ENCODE assay signal across 8 mouse cellular contexts in the genomic region with DNA sequence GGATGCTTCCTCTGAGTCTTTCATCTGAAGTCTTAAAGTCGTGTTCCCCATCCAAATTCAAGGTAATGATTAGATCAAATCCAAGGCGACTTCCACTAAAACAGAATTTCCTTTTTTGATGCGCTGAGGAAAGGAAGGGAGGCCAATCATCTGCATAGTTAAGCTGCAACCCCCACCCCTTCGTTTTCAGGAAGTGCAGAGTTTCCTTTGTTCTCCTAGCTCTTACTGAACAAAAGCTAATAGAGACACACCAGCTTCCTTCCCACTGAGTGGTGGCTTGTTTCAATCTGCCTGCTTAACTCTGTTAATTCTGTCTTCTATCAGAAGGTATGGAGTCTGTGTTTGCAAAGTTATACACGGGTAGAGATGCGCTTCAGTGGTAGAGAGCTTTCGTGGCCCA. TPM values are rescaled to one million over a fixed set of nuclear protein-coding genes. Genes with fewer than 3 reads are reported as not detected.
DNase-seq lines count a peak whose midpoint lies in the region; ATAC-seq lines count a peak whose summit lies in the region.

No protein-coding gene starts in this region.

- H3K4me1 ChIP-seq in embryonic facial prominence, embryonic 14.5 days (ENCODE audit: control insufficient read depth, insufficient read depth, low read length) = no peaks in the 10 kb centered on the region
- no peaks in the 10 kb centered on the region for H3K4me1 ChIP-seq in stomach, embryonic 16.5 days (ENCODE audit: control insufficient read depth, insufficient read depth, low read length)

- H3K4me3 ChIP-seq in embryonic facial prominence, embryonic 14.5 days (ENCODE audit: low read depth, low read length) = peak overlapping the region; percentile 54; the same call in 1 of the 2 replicates
- peak overlapping the region; percentile 56 for H3K4me3 ChIP-seq in stomach, embryonic 16.5 days (replicated peaks; ENCODE audit: low read length)

- H3K4me2 ChIP-seq in embryonic facial prominence, embryonic 14.5 days (ENCODE audit: low read depth, low read length) = peak overlapping the region; percentile 95
- H3K4me2 ChIP-seq in stomach, embryonic 16.5 days (ENCODE audit: low read depth, low read length) = 0 out of 2 replicates have a peak overlapping the region, but pooled peaks have one; percentile 76

- no peak for ATAC-seq in embryonic facial prominence, embryonic 14.5 days (ENCODE audit: low read depth)
- no peak for ATAC-seq in stomach, embryonic 16.5 days (ENCODE audit: insufficient read depth, low FRiP score)

- no peaks in the 10 kb centered on the region; the same call in none of the 2 replicates for H3K27me3 ChIP-seq in embryonic facial prominence, embryonic 14.5 days (replicated peaks; ENCODE audit: control insufficient read depth, insufficient read depth, low read length)
- no peaks in the 10 kb centered on the region for H3K27me3 ChIP-seq in stomach, embryonic 16.5 days (ENCODE audit: control insufficient read depth, insufficient read depth, low read length)

- WGBS in embryonic facial prominence, embryonic 14.5 days = 38% methylated on average over 7 of the region's 7 CpGs
- WGBS in stomach, embryonic 16.5 days = 40% methylated on average over 7 of the region's 7 CpGs

- peak; percentile 5 to 12 for DNase-seq in kidney, adult 8-10 months
- DNase-seq in kidney, adult 18-20 months = no peak
- DNase-seq in embryonic facial prominence, embryonic 14.5 days (ENCODE audit: low spot score) = peak; percentile 26
- DNase-seq in kidney, postnatal 25 days = peak; percentile 33 to 42
- no peak for DNase-seq in urinary bladder, postnatal 25 days (ENCODE audit: low spot score)
- no peak for DNase-seq in urinary bladder, postnatal 14 days (ENCODE audit: low spot score)
- no peak for DNase-seq in layer of hippocampus, adult 18-20 months (ENCODE audit: low spot score in 2 of 2)

- H3K9ac ChIP-seq in embryonic facial prominence, embryonic 14.5 days (ENCODE audit: low read depth, low read length) = 0 out of 2 replicates have a peak overlapping the region, but pooled peaks have one; percentile 1
- H3K9ac ChIP-seq in stomach, embryonic 16.5 days (ENCODE audit: low read length) = no peak overlapping the region

- 0 out of 2 replicates have a peak, but pooled peaks cover 2% of the 10 kb centered on the region for H3K36me3 ChIP-seq in embryonic facial prominence, embryonic 14.5 days (ENCODE audit: control insufficient read depth, insufficient read depth, low read length)
- no peaks in the 10 kb centered on the region for H3K36me3 ChIP-seq in stomach, embryonic 16.5 days (ENCODE audit: control insufficient read depth, insufficient read depth, low read length)

- no peaks in the 10 kb centered on the region for H3K9me3 ChIP-seq in embryonic facial prominence, embryonic 14.5 days (ENCODE audit: control insufficient read depth, low read length)
- H3K9me3 ChIP-seq in stomach, embryonic 16.5 days (replicated peaks; ENCODE audit: control insufficient read depth, low read length) = no peaks in the 10 kb centered on the region

- peak overlapping the region; percentile 18; the same call in 1 of the 2 replicates for H3K27ac ChIP-seq in embryonic facial prominence, embryonic 14.5 days (replicated peaks; ENCODE audit: low read depth, low read length)
- H3K27ac ChIP-seq in stomach, embryonic 16.5 days (ENCODE audit: low read length) = peak overlapping the region; percentile 30; the same call in 1 of the 2 replicates

RNA-seq across cellular contexts. Expression of a gene that starts 1.5 kb away (rescaled TPM):
- polyA plus RNA-seq in embryonic facial prominence, embryonic 14.5 days (2014; fragmentation: Nextera tagmentation; extraction: Ambion mirVana) = 11.2 and 13.1 TPM in 2 replicates
- polyA plus RNA-seq in stomach, embryonic 16.5 days (2015; fragmentation: Nextera tagmentation; extraction: Ambion mirVana) = 11.6 and 13.7 TPM in 2 replicates
- 1 to 10 TPM; 2.6 to 3.1 TPM for total RNA-seq in layer of hippocampus, adult 18-20 months (2021)

RNA-seq across cellular contexts. Expression of a gene that starts 36.0 kb away (rescaled TPM):
- 28.4 and 31.1 TPM in 2 replicates for polyA plus RNA-seq in embryonic facial prominence, embryonic 14.5 days (2014; fragmentation: Nextera tagmentation; extraction: Ambion mirVana)
- 41.8 and 42.8 TPM in 2 replicates for polyA plus RNA-seq in stomach, embryonic 16.5 days (2015; fragmentation: Nextera tagmentation; extraction: Ambion mirVana)
- 10 to 100 TPM; 23.7 to 25.5 TPM for total RNA-seq in layer of hippocampus, adult 18-20 months (2021)

RNA-seq across cellular contexts. Expression of a gene that starts 43.0 kb away (rescaled TPM):
- polyA plus RNA-seq in embryonic facial prominence, embryonic 14.5 days (2014; fragmentation: Nextera tagmentation; extraction: Ambion mirVana) = 35.6 and 43.4 TPM in 2 replicates
- polyA plus RNA-seq in stomach, embryonic 16.5 days (2015; fragmentation: Nextera tagmentation; extraction: Ambion mirVana) = 42.7 and 43.8 TPM in 2 replicates
- under 1 TPM; 0.20 to 0.32 TPM for total RNA-seq in layer of hippocampus, adult 18-20 months (2021)

RNA-seq across cellular contexts. Expression of a gene that starts 54.6 kb away (rescaled TPM):
- polyA plus RNA-seq in embryonic facial prominence, embryonic 14.5 days (2014; fragmentation: Nextera tagmentation; extraction: Ambion mirVana) = not detected in 2 replicates
- polyA plus RNA-seq in stomach, embryonic 16.5 days (2015; fragmentation: Nextera tagmentation; extraction: Ambion mirVana) = not detected in 2 replicates
- total RNA-seq in layer of hippocampus, adult 18-20 months (2021) = not detected

Comparison
In these comparisons a context has a peak if more than half of its experiments do, and no peak if none do; other contexts are left out.
1. DNase-seq: peak in kidney, adult 8-10 months (2 of 2), embryonic facial prominence, embryonic 14.5 days (single experiment) and kidney, postnatal 25 days (2 of 2); none in kidney, adult 18-20 months (single experiment), urinary bladder, postnatal 25 days (single experiment), urinary bladder, postnatal 14 days (single experiment) and layer of hippocampus, adult 18-20 months (0 of 2).